Mouse (Mus musculus): ENCODE results near the gene Mdh1b.

The Mdh1b gene

DNA sequence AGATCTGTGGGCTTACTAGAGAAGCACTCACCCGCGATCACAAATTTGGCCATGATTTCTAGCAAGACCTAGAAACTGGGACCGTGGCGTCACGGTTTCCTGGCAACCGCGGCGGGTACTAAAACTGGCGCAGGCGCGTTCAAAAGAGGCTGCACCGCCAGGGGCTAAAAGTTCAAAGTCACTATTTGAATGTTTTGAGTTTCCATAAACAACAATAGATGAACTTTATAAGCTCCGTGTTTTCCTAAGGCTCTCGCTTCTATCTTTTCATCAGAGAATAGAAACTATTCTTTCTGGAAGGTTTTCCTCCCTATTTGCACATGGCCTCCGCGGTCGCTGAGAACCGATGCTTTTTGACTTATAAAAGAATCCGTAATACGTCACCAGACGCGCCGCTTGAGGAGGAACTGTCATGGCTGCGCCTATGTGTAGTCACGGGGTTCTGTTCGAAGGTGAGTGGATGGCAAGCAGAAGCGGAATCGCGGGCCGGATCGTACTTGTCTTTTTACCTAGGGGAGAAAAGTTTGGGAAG is at the start of gene Mdh1b, which contains the start of gene Fastkd2:
TSS of gene Mdh1b (minus strand) at position 79 of the 532 bp plus-strand sequence.
TSS of gene Fastkd2 (plus strand) at position 375 of the 532 bp plus-strand sequence.
- ATAC-seq (ENCODE audit: low TSS enrichment): peak; percentile 97

DNA sequence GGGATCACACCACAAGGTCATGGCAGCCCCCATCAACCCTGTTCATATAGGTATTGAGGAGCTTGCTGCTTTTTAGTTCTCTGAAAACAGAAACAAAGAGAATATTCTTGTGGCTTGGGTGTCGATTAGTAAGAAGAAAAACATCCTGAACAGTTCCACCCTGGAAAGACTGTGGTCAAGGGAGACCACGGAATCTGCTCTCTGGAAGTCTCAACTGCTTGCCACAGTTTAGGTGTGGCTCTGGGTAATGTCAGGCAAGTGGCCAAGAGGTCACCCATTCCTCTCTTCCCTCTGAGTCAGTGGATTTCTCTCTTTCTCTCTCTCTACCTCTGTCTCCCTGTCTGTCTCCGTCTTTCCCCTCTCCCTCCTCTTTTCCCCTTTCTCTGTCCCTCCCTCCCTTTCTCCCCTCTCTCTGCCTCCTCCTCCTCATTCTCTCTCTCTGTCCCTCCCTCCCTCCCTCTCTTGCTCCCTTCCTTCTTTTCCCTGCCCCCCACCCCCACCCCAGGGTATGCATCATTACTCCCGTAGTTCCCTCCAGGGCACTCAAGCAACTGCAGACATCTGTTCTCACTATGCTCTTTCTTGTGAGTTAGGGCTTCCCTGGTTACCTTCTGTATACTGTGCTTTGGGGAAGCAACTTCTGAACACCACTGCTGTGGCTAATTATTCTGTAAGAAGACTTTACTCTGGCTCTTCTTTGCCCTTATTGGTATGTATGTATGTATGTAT is 46.9 kb upstream of the Mdh1b start:
- ATAC-seq (ENCODE audit: low TSS enrichment): no peak

DNA sequence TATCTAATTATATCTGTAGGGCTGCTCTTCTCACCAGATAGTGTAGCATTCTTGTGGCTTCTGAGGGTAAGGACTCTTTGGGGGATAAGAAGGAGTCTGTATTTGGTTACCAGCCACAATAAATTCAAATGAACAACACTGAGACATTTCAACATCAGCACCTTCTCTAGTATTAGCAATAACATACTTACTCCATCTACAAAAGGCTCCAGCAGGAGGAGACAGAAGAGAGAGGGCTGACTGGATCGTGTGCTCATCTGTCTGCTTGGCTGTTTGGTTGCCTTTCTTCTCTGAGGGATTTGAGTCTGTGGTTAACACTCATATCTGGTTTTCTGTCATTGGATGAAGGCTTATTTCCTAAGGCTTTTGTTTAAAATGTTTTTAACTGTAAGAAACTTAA is 46.3 kb upstream of the Mdh1b start:
- ATAC-seq (ENCODE audit: low TSS enrichment): peak; percentile 50; the same call in 1 of the 2 replicates

DNA sequence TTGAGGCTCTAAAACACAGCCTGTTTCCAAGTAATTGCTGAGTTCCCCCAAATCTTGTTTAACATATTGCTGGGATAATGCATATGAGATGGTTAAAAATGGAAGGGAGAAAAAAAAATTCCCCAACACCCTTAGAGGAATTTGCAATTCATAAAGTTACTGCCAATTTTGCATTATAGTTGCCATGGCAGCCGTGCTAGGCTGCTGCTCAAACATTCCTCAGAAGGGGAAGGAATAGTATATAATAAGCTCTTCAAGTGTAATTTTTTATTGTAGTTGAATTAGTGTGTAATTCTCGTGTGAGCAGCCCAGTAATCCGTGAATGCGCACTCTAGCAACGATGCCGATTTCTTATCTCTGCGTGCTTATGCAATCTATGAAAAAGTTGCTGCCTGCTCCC is 40.2 kb upstream of the Mdh1b start:
- peak; percentile 87 for ATAC-seq (ENCODE audit: low TSS enrichment)

DNA sequence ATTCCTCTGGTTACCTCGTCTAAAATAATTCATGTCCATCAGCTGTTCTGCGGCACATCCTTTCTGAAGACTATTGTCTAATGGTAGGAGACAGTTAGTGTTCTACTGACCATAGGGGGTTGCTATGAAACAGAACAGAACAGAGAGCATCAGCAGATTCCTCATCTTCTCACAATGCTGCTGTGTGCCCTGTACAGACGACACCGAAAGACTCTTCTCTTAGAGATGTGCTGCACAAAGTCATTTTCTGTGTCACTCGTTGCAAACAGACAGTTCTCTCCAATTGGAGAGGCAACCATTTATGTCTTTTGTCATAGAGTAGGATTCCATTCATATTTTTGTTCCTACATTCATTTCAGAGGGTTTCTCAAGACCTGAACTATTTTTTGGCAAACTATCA is 39.0 kb upstream of the Mdh1b start, which contains the start of gene 4933402D24Rik:
TSS of gene 4933402D24Rik (minus strand) at position 101 of the 400 bp plus-strand sequence.
- ATAC-seq (ENCODE audit: low TSS enrichment): no peak

DNA sequence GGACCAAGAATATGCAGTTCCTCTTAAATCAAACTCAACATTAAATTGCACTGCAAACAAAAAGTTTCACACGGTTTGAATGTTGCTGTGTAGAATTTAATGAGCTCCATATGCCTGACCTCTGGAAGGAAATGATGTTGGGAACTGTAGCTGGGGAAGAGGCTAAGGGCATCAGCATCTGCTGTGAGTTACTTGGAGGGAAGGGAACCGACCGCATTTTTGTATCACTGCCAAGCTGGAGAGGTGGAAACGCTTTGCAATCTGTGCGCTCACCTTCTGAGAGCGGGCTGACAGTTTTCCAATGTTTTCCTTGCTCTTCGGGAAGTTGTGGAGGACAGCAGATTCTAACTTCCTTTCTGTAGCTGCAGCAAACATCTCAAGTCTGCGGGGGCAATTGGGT is 38.0 kb upstream of the Mdh1b start:
- ATAC-seq (ENCODE audit: low TSS enrichment): no peak

DNA sequence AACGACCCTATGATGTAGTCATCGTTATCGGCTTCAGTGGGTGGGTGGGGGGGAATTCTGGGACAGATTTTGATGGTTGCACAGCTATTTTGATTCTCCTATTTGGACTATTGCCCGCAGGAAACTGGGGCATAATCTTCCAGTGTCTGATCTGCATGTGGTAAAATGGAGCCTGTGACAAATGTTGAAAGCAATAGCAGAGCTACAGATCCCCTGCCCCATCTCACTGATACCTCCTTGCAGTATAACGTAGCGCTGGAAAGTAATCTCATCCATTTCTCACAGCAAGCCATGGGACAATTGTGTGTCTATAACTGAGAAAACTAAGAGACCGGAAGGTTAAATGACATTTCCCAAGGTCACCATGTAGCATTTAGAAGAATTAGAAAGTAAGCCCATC is 34.3 kb upstream of the Mdh1b start:
- ATAC-seq (ENCODE audit: low TSS enrichment): no peak

DNA sequence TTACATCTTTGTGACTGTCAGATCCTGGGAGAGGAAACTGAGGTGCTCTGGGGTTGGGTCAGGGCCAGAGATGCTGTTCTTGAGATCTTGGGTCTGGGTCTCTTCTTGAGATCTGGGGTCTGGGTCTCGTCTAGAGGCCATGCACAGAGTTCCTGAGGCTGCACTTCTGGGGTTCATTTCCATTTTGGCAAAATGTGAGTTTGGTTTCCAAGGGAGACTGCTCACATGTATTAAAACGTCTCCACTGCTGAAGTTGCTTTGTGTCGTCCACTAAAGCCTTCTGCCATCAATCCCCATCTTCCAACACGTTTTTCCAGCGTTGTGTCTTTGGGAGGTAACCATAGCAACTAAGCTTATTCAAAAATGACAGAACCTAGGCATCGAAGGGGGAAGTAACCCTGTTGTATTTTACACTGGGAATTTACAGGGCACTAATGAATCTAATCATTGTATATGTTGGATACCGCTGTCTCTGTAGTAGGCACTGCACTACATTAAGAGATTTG is 33.8 kb upstream of the Mdh1b start:
- 0 out of 2 replicates have a peak, but pooled peaks have one; percentile 15 for ATAC-seq (ENCODE audit: low TSS enrichment)

DNA sequence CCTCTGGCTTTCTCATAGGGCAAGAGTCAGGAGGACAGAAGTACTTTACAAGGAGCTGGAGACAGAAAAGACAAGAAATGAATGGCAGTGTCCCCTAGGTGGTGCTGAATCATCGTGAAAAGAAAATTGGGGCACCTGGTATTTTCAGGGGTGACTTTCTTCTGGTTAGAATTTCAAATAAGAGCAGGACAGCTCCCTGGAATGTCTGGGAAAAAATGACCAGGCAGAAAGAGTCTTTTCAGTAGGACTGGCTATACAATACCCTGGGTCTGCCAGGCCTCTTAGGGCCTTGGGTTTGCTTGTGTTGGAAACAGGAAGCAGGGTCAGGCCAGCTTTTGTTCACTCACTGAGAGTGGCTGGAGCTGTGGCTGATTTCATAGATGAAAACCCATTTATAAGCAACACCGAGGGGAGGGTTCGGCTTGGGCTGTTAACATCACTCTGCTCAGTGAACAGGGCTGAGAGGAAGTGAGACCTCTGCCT is 33.1 kb upstream of the Mdh1b start:
- ATAC-seq (ENCODE audit: low TSS enrichment): peak; percentile 74

DNA sequence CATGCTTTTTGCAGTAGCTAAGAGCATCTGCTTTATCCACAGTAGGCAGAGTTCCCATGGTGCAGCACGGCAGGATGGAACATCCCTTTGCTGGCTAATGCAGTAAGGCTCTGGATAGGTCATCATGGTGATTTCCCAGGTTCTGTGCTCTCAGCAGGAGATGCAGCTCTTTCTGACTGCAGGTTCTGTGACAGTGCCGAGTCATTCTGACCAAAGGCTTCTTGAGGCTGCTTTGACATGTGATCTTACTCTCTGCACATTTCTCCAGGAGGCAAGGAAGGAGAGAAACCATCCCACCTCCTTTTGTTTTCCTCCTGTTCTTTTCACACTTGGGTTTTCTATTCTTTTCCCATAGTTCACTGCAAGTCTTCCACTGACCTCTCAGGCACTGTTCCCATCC is 25.9 kb upstream of the Mdh1b start:
- no peak for ATAC-seq (ENCODE audit: low TSS enrichment)

DNA sequence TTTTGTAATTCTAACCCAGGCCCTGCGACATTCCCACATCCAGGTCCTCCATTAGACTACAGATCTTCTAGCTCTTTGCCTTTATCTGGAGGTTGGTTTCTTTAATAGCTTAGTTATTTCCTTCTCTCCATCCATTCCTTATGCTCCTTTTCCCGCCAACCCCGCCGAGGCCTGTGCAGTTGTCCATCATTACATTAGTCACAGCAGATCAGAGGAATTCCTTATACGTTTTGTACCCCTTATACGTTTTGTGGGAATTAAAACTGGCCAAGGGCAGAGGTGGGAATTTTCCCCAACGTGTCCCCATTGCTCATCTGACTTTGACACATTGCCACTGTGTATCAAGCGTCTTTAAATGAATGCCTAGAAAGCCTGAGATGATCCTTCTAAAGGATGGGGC is 322 bp downstream of the Mdh1b start:
- 0 out of 2 replicates have a peak, but pooled peaks have one; percentile 8 for ATAC-seq (ENCODE audit: low TSS enrichment)

DNA sequence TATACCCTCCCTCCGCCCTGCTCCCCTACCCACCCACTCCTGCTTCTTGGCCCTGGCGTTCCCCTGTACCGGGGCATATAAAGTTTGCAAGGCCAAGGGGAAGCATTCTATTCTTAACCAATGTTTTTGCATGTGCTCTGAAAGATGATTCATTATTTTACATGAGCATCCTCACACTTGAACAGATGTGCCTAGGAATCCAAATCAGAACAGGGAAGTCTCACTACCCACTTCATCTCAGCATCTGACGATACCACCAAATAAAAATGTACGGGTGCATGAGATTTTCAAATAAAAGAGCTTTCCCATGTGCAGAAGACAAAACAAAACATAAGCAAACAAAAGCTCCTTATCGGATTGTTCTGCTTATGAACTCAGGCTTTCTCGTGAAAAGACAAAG is 10.0 kb downstream of the Mdh1b start:
- peak; percentile 93 for ATAC-seq (ENCODE audit: low TSS enrichment)

DNA sequence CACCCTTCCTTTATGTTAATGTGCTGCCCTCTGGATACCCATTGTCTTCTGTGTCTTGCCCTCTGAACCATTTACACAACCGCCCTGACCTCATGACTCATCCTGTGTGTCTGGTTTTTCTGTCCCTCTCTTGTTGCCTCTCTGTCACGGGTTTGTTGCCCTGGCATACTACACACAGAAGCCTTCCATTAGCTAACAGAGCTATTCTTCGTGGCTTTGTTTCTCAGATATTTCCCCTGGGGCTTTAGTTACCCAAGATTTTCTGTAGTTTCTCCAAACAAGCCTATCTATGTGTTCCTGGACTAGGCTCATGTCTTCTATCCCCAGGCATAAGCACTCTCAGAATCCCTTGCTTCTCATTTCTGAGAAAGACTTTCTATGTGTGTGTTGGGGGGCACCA is 21.2 kb downstream of the Mdh1b start:
- no peak for ATAC-seq (ENCODE audit: low TSS enrichment)

DNA sequence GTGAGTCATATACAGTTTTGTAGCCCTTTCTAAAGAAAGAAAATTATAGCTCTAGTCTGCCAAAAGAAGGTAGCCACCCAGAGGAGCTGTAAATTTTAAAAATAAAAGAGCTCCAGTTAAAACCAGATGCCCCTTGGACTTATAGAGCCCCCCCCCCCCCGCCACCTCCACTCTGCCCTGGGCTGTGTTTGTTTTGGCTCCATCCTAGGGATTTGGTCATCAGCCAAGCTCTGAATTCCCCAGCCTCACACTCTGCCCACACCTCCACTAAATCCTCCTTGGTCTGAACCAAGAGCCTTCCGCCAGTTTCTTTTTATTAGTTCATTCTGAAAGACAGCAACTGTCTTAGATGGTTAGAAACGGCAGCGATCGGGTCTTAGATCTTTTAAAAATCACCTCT is 24.4 kb downstream of the Mdh1b start:
- 0 out of 2 replicates have a peak, but pooled peaks have one; percentile 16 for ATAC-seq (ENCODE audit: low TSS enrichment)

DNA sequence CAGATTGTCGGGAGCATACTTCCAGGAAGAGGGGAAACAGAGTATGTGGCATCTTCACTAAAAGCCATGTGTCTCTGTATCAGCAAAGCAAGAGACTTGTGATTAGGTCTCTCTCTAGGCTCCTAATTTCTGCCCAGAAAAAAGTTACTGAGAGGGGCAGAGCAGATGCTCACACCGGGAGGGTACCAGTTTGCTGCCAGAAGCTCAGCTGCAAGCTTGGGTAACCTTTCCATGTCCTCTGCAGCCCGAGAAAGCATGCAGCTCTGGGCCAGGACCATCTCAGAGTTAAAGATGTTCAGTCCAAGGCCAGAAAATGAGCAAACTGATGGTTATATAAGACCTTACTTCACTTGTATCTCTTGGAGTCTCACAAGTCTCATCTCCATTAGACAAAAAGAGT is 33.3 kb downstream of the Mdh1b start:
- ATAC-seq (ENCODE audit: low TSS enrichment): no peak

DNA sequence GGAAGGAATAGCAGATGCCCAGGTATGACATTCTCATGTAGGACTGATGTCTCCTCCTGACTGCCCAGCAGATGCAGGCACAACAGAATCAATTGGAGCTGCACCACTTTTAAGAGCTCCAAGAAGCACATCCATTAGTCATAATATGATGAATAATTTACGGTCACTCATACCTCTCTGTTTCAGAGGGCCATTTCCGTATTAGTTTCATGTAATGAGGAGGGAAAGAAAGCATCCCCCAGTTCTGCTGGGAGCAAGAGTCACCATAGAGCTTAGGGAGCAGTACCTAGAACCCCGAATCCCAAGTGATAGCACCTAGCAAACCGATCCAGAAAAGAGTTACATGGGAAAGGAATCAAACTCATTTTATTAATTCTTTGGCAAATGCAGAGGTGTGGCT is 43.3 kb downstream of the Mdh1b start, which contains the start of gene Dytn:
TSS of gene Dytn (minus strand) at position 101 of the 400 bp plus-strand sequence.
- ATAC-seq (ENCODE audit: low TSS enrichment): no peak

DNA sequence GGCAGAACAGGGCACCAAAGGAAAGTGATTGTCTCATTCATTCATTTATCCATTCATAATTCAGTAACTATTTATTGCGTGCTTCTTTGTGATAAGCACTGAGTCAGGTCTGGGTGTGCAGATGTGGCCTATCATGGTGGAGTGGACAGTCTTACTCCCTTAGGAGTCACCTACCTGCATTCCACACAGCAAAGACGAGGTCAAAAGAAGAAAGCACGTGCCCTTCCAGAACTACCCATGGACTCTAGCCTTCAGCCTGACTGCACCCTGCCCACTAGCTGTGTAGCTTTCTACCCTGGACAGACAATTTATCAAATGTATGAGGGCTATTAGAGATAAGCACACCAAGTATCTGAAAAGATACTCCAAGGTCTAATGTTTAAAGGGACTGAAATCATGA is 54.1 kb downstream of the Mdh1b start:
- ATAC-seq (ENCODE audit: low TSS enrichment): no peak

DNA sequence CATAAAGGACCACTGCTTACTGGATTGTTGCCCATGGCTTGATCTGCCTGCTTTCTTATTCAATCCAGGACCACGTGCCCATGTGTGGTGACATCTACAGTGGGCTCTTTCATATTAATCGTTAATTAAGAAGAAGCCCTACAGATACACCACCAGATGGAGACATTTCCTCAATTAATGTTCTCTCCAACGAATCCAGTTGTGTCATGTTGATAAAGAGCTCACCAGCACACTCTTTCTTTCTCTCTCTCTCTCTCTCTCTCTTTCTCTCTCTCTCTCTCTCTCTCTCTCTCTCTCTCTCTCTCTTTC is 61.3 kb downstream of the Mdh1b start:
- peak; percentile 82 for ATAC-seq (ENCODE audit: low TSS enrichment)

DNA sequence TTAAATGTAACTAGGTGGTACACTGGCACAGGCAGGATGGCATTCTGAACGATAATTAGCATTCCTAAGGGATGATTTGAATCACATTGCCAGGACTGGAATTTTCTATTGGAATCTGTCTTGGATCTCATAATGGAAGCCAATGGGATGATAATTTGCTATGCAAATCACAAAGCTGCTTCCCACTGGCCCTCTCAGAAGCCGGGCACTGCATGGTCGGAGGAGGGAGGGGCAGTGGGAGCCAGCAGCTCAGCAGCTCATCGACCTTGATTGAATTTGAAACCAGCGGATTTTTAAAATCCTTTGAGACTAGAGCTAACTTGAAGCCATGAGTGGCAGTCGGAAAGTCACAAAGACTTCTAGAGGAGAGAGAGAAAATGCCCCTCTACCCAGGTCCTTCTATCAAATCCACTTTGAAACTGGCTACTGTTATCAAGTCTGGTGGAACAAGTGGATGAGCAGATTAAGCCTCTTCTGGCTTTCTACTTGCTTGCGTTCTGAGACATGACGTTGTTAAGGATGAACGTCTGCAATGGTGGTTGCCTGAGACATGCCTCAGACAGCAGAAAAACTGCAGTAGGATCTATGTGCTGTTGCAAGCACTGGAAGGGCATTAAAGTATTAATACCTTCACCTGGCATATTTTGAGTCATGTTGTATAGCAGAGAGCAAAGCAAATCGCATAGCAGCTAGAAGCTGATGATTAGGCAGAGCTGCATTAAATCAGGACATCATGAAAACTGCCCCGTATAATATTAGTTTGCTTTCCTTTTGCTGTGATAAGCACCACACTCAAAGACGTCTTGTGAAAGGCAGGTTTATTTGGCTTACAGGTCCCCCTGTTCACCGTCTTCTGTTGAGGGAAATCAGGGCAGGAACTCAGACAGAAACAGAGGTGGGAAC is 61.9 kb downstream of the Mdh1b start:
- ATAC-seq (ENCODE audit: low TSS enrichment): peak; percentile 85

DNA sequence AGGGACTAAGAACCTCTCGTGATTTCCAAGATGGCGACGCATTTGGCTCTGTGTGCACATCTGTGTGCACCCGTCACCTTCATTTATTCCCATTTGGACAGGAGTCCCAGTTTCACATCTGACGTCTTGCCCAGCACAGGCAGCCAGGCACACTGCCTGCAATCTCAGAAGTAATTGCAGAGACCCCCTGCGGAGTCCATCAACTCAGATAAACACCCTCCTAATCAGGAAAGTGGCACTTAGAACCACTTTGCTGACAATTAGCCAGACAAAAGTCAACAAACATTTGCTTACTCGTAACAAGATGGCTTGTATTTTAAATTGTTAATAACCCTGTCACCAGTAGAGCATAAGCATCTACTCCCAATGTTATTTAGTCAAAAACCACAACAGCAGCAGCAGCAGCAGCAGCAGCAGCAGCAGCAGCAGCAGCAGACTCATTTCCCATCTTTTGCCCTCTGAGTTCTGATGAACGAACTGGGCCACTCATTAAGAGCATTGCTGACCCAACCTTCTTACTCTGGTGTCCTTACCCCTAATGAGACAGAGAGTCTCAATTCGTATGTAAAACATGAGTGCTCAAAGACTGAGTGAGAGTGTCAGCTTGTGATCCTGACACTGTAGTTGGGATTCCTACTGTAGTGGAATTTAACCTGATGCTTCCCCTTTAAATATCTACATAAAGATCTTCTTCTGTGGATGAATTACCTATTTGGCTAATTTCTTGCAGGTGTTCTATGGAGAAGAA is 62.7 kb downstream of the Mdh1b start:
- ATAC-seq (ENCODE audit: low TSS enrichment): peak; percentile 10; the same call in 1 of the 2 replicates

DNA sequence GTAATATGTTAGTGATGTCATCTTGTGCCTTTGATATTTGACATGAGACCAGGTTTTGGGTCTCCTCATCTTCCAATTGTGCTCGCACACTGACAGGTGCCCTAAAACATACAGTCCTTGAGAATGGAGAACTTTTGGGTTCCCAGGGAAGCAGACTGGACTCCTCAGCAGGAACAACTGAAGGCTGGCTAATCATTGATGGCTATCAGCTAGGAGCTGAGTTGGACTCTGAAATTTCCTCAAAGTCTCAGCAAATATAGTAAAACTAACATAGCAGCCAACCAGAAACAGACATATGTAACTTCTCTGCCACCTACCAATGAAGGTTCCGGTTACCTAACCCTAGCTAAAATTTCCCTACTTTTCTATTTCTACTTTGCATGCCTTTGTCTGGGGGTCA is 64.0 kb downstream of the Mdh1b start:
- ATAC-seq (ENCODE audit: low TSS enrichment): no peak

All from frontal cortex, adult (tissue).